In the genomic region with DNA sequence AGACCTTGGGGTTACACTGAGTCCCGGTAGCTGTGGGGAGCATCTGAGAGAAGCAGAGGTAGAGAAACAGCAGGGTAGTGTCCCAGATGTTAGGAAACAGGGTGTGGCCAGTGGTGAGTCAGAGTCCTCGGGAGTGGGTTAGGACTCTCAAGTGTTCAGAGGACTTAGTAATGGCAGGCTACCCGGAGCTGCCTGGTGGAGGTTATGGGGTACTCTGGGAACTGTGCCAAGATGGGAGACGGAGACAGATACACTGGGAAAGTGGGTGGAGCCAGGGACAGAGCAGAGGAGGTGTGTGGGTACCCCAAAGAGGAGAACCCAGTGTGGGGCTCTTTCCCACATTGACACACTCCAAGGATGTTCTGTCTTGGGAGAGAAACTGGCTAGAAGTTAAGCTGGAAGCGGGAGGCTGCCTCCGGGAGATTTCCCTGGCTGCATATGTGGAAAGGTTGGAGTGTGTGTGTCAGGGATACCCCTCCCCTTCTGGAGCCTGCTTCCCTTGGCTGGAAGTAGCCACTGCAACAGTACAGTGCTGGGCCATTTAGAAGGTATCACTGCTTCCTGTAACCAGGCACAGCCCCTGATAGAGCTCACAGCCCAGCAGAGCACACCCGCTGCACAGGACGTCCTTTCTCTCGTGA, we compare ENCODE assay signal across 12 mouse cellular contexts. TPM values are rescaled to one million over a fixed set of nuclear protein-coding genes. Genes with fewer than 3 reads are reported as not detected.
DNase-seq lines count a peak whose midpoint lies in the region; ATAC-seq and TF ChIP-seq lines count a peak whose summit lies in the region.
"Had no signal": no experiment of that assay in that cellular context is flagged by ENCODE, and none has a peak within 500 bp of the region (broad histone marks: within the 10 kb centered on the region; RNA-seq: fewer than 3 reads in every experiment).

No protein-coding gene starts in this region.

- peak overlapping the region; percentile 59 for H3K27ac ChIP-seq in heart, adult 2 months
- peak overlapping the region; percentile 12; the same call in 1 of the 2 replicates for H3K27ac ChIP-seq in intestine, embryonic 14.5 days (ENCODE audit: low read depth)
- no peak overlapping the region for H3K27ac ChIP-seq in kidney, embryonic 16.5 days (ENCODE audit: low read length)
- H3K27ac ChIP-seq in thymus, adult 2 months (ENCODE audit: control insufficient read depth, insufficient read depth, low read length): no peak overlapping the region
- H3K27ac ChIP-seq: hindbrain, embryonic 15.5 days; left cerebral cortex, adult 2 months; macrophage had no signal

- H3K4me1 ChIP-seq in heart, adult 2 months (ENCODE audit: control insufficient read depth, insufficient read depth, low read length): peaks cover 31% of the 10 kb centered on the region
- H3K4me1 ChIP-seq in intestine, embryonic 14.5 days (replicated peaks; ENCODE audit: control insufficient read depth, insufficient read depth, low read length): peaks cover 30% of the 10 kb centered on the region
- peaks cover 4% of the 10 kb centered on the region; the same call in 1 of the 2 replicates for H3K4me1 ChIP-seq in kidney, embryonic 16.5 days (ENCODE audit: insufficient read depth, low read length)
- H3K4me1 ChIP-seq in thymus, adult 2 months (replicated peaks; ENCODE audit: control insufficient read depth, insufficient read depth, low read length): no peaks in the 10 kb centered on the region

- TF ChIP-seq EP300 in heart, adult 2 months (IDR thresholded peaks at IDR 0.05; ENCODE audit: insufficient read depth, low read depth, low read length): no peak

- DNase-seq in heart, adult 2 months: peak; percentile 62 to 69
- DNase-seq in heart, adult 8-10 months (ENCODE audit: low spot score): no peak
- DNase-seq in 416B (ENCODE audit: low read depth): peak; percentile 77
- DNase-seq in brain, embryonic 14.5 days (ENCODE audit: low read depth): peak; percentile 1
- no peak for DNase-seq in intestine, embryonic 14.5 days (ENCODE audit: low spot score)
- DNase-seq in right cerebral cortex, postnatal 4 days: no peak
- no peak for DNase-seq in thymus, adult 2 months
- DNase-seq: right cerebral cortex, postnatal 25 days had no signal

- TF ChIP-seq POLR2A in heart, adult 2 months (IDR thresholded peaks at IDR 0.05; ENCODE audit: insufficient read depth, low read depth, low read length): no peak
- no peak for TF ChIP-seq POLR2A in brain, embryonic 14.5 days (IDR thresholded peaks at IDR 0.05; ENCODE audit: borderline replicate concordance, extremely low read depth, insufficient read depth, insufficient read length, poor library complexity, severe bottlenecking)
- TF ChIP-seq POLR2A in thymus, adult 2 months (IDR thresholded peaks at IDR 0.05; ENCODE audit: control insufficient read depth, extremely low read depth, insufficient read depth, low read length, poor library complexity): no peak

- H3K9ac ChIP-seq in heart, adult 2 months (ENCODE audit: low read depth, low read length): no peak overlapping the region
- H3K9ac ChIP-seq in intestine, embryonic 14.5 days (ENCODE audit: low read length): no peak overlapping the region
- H3K9ac ChIP-seq in kidney, embryonic 16.5 days (replicated peaks; ENCODE audit: low read length): no peak overlapping the region
- H3K9ac ChIP-seq: hindbrain, embryonic 15.5 days had no signal

- TF ChIP-seq CTCF in heart, adult 2 months (IDR thresholded peaks at IDR 0.05): no peak
- no peak for TF ChIP-seq CTCF in brain, embryonic 14.5 days (IDR thresholded peaks at IDR 0.05; ENCODE audit: borderline replicate concordance, extremely low read depth, insufficient read depth, insufficient read length)
- no peak for TF ChIP-seq CTCF in thymus, adult 2 months (IDR thresholded peaks at IDR 0.05; ENCODE audit: borderline replicate concordance, control insufficient read depth, extremely low read depth, insufficient read depth, low read length, poor library complexity)

- no peak overlapping the region for H3K4me2 ChIP-seq in intestine, embryonic 14.5 days (ENCODE audit: low read length)
- no peak overlapping the region for H3K4me2 ChIP-seq in kidney, embryonic 16.5 days (replicated peaks; ENCODE audit: low read depth, low read length)
- H3K4me2 ChIP-seq: hindbrain, embryonic 15.5 days had no signal

- no peaks in the 10 kb centered on the region for H3K27me3 ChIP-seq in heart, adult 2 months (ENCODE audit: control insufficient read depth, insufficient read depth, low read length)
- H3K27me3 ChIP-seq in intestine, embryonic 14.5 days (replicated peaks; ENCODE audit: control insufficient read depth, insufficient read depth, low read length): no peaks in the 10 kb centered on the region; the same call in 1 of the 2 replicates
- peaks cover 4% of the 10 kb centered on the region for H3K27me3 ChIP-seq in kidney, embryonic 16.5 days (ENCODE audit: insufficient read depth, low read length)
- H3K27me3 ChIP-seq in thymus, adult 2 months (ENCODE audit: control insufficient read depth, insufficient read depth, low read length): peaks cover 4% of the 10 kb centered on the region; the same call in 1 of the 2 replicates
- H3K27me3 ChIP-seq: hindbrain, embryonic 15.5 days had no signal

- H3K4me3 ChIP-seq in heart, adult 2 months: no peak overlapping the region
- H3K4me3 ChIP-seq in intestine, embryonic 14.5 days (ENCODE audit: low read depth, low read length): no peak overlapping the region
- no peak overlapping the region for H3K4me3 ChIP-seq in kidney, embryonic 16.5 days (ENCODE audit: low read length)
- H3K4me3 ChIP-seq in thymus, adult 2 months (ENCODE audit: control insufficient read depth, insufficient read depth, low read length): no peak overlapping the region
- H3K4me3 ChIP-seq: hindbrain, embryonic 15.5 days; left cerebral cortex, adult 2 months had no signal

- intact Hi-C loops in heart, adult 2 months (cut with DNase I): no loop called here

- H3K79me2 ChIP-seq in heart, adult 2 months (replicated peaks; ENCODE audit: control insufficient read depth, insufficient read depth, low read length): no peaks in the 10 kb centered on the region

- no peaks in the 10 kb centered on the region for H3K9me3 ChIP-seq in intestine, embryonic 14.5 days (ENCODE audit: control insufficient read depth, low read length)
- H3K9me3 ChIP-seq in kidney, embryonic 16.5 days (ENCODE audit: low read length): peaks cover 2% of the 10 kb centered on the region; the same call in 1 of the 2 replicates
- H3K9me3 ChIP-seq: hindbrain, embryonic 15.5 days had no signal

- 30% methylated on average over 9 of the region's 9 CpGs for WGBS in heart, adult 2 months
- 43% methylated on average over 9 of the region's 9 CpGs for WGBS in intestine, embryonic 14.5 days
- 62% methylated on average over 9 of the region's 9 CpGs for WGBS in kidney, embryonic 16.5 days
- 79% methylated on average over 9 of the region's 9 CpGs for WGBS in thymus, adult 2 months

- no peak for ATAC-seq in intestine, embryonic 14.5 days (replicated peaks; ENCODE audit: low FRiP score, low TSS enrichment, low read depth)
- ATAC-seq in kidney, embryonic 16.5 days (ENCODE audit: low FRiP score, low TSS enrichment): no peak

- H3K36me3 ChIP-seq in heart, adult 2 months (ENCODE audit: control insufficient read depth, insufficient read depth, low read length): no peaks in the 10 kb centered on the region
- H3K36me3 ChIP-seq in intestine, embryonic 14.5 days (ENCODE audit: control insufficient read depth, insufficient read depth, low read length): no peaks in the 10 kb centered on the region
- H3K36me3 ChIP-seq in kidney, embryonic 16.5 days (ENCODE audit: insufficient read depth, low read length): no peaks in the 10 kb centered on the region
- no peaks in the 10 kb centered on the region for H3K36me3 ChIP-seq in thymus, adult 2 months (ENCODE audit: control insufficient read depth, insufficient read depth, low read length)
- H3K36me3 ChIP-seq: hindbrain, embryonic 15.5 days had no signal

RNA-seq across cellular contexts. Expression of a gene that starts 14.0 kb away (rescaled TPM):
- total RNA-seq in heart, adult 2 months (2021): 10 to 100 TPM; 28.5 to 28.8 TPM
- 27.3 and 32.7 TPM in 2 replicates for polyA plus RNA-seq in heart, adult 2 months (2012; rRNA removed)
- total RNA-seq in heart, adult 8-10 months (2022): 10 to 100 TPM; 22.4 to 34.3 (median 32.2) TPM
- 0.33 and 0.70 TPM in 2 replicates for polyA plus RNA-seq in brain, embryonic 14.5 days (2012; rRNA removed)
- polyA plus RNA-seq in intestine, embryonic 14.5 days (2014; fragmentation: Nextera tagmentation; extraction: Ambion mirVana): 2.2 and 2.7 TPM in 2 replicates
- polyA plus RNA-seq in kidney, embryonic 16.5 days (2015; fragmentation: Nextera tagmentation; extraction: Ambion mirVana): 0.51 and 0.52 TPM in 2 replicates
- polyA plus RNA-seq in thymus, adult 2 months (2012; rRNA removed): 4.5 and 5.7 TPM in 2 replicates
- polyA plus RNA-seq: macrophage had no signal

RNA-seq across cellular contexts. Expression of a gene that starts 37.4 kb away (rescaled TPM):
- 10 to 100 TPM; 15.3 to 18.4 TPM for total RNA-seq in heart, adult 2 months (2021)
- polyA plus RNA-seq in heart, adult 2 months (2012; rRNA removed): 25.3 and 27.4 TPM in 2 replicates
- total RNA-seq in heart, adult 8-10 months (2022): 10 to 100 TPM; 14.4 to 19.9 (median 16.0) TPM
- polyA plus RNA-seq in brain, embryonic 14.5 days (2012; rRNA removed): 113 and 133 TPM in 2 replicates
- polyA plus RNA-seq in intestine, embryonic 14.5 days (2014; fragmentation: Nextera tagmentation; extraction: Ambion mirVana): 59.8 and 62.2 TPM in 2 replicates
- polyA plus RNA-seq in kidney, embryonic 16.5 days (2015; fragmentation: Nextera tagmentation; extraction: Ambion mirVana): 103 and 106 TPM in 2 replicates
- 160 and 169 TPM in 2 replicates for polyA plus RNA-seq in thymus, adult 2 months (2012; rRNA removed)

RNA-seq across cellular contexts. Expression of a gene that starts 39.8 kb away (rescaled TPM):
- total RNA-seq in heart, adult 2 months (2021): 1 to 10 TPM; 7.9 TPM
- 4.0 and 8.8 TPM in 2 replicates for polyA plus RNA-seq in heart, adult 2 months (2012; rRNA removed)
- total RNA-seq in heart, adult 8-10 months (2022): 1 to 10 TPM; 6.9 to 9.7 (median 8.6) TPM
- polyA plus RNA-seq in brain, embryonic 14.5 days (2012; rRNA removed): 3.8 and 6.8 TPM in 2 replicates
- polyA plus RNA-seq in intestine, embryonic 14.5 days (2014; fragmentation: Nextera tagmentation; extraction: Ambion mirVana): 10.8 and 13.0 TPM in 2 replicates
- 17.5 and 17.7 TPM in 2 replicates for polyA plus RNA-seq in kidney, embryonic 16.5 days (2015; fragmentation: Nextera tagmentation; extraction: Ambion mirVana)
- 3.4 and 5.8 TPM in 2 replicates for polyA plus RNA-seq in thymus, adult 2 months (2012; rRNA removed)

RNA-seq across cellular contexts. Expression of a gene that starts 55.0 kb away (rescaled TPM):
- total RNA-seq in heart, adult 2 months (2021): 1 to 10 TPM in 1 of 2 experiments, under 1 TPM in 1; 0.86 to 1.4 TPM
- polyA plus RNA-seq in heart, adult 2 months (2012; rRNA removed): 2.7 and 7.0 TPM in 2 replicates
- 1 to 10 TPM in 3 of 4 experiments, under 1 TPM in 1; 0.92 to 1.4 (median 1.1) TPM for total RNA-seq in heart, adult 8-10 months (2022)
- polyA plus RNA-seq in brain, embryonic 14.5 days (2012; rRNA removed): 53.2 and 63.8 TPM in 2 replicates
- polyA plus RNA-seq in intestine, embryonic 14.5 days (2014; fragmentation: Nextera tagmentation; extraction: Ambion mirVana): 0.46 and 0.53 TPM in 2 replicates
- polyA plus RNA-seq in kidney, embryonic 16.5 days (2015; fragmentation: Nextera tagmentation; extraction: Ambion mirVana): 0.23 and 0.29 TPM in 2 replicates
- polyA plus RNA-seq in thymus, adult 2 months (2012; rRNA removed): 361 and 385 TPM in 2 replicates

RNA-seq across cellular contexts. Expression of a gene that starts 56.1 kb away (rescaled TPM):
- 10 to 100 TPM; 53.0 to 63.9 TPM for total RNA-seq in heart, adult 2 months (2021)
- 50.5 and 55.7 TPM in 2 replicates for polyA plus RNA-seq in heart, adult 2 months (2012; rRNA removed)
- total RNA-seq in heart, adult 8-10 months (2022): 10 to 100 TPM; 48.1 to 68.8 (median 59.5) TPM
- 29.3 and 31.7 TPM in 2 replicates for polyA plus RNA-seq in brain, embryonic 14.5 days (2012; rRNA removed)
- polyA plus RNA-seq in intestine, embryonic 14.5 days (2014; fragmentation: Nextera tagmentation; extraction: Ambion mirVana): 34.8 and 35.1 TPM in 2 replicates
- polyA plus RNA-seq in kidney, embryonic 16.5 days (2015; fragmentation: Nextera tagmentation; extraction: Ambion mirVana): 47.3 and 53.7 TPM in 2 replicates
- polyA plus RNA-seq in thymus, adult 2 months (2012; rRNA removed): 116 and 120 TPM in 2 replicates

Comparison
In these comparisons a context has a peak if more than half of its experiments do, and no peak if none do; other contexts are left out.
1. DNase-seq: peak in heart, adult 2 months (2 of 2), 416B (single experiment) and brain, embryonic 14.5 days (single experiment); none in heart, adult 8-10 months (single experiment), intestine, embryonic 14.5 days (single experiment), right cerebral cortex, postnatal 4 days (single experiment) and thymus, adult 2 months (single experiment).
2. H3K27ac ChIP-seq: peak in heart, adult 2 months (single experiment) and intestine, embryonic 14.5 days (single experiment); none in kidney, embryonic 16.5 days (single experiment) and thymus, adult 2 months (single experiment).